Comparison of ENCODE assay signal across 8 mouse cellular contexts in genomic region chr4:129247381-129248242, GRCm38 (mm10). TPM values are rescaled to one million over a fixed set of nuclear protein-coding genes. Genes with fewer than 3 reads are reported as not detected.
DNase-seq lines count a peak whose midpoint lies in the region; ATAC-seq and TF ChIP-seq lines count a peak whose summit lies in the region.

No protein-coding gene starts in this region.

- H3K36me3 ChIP-seq in MEL (ENCODE audit: control insufficient read depth in 1 of 2, insufficient read depth in 2 of 2, low read length in 2 of 2): peaks cover 0 to 7% of the 10 kb centered on the region in 2 experiments; a peak in 2 of 4 replicates
- H3K36me3 ChIP-seq in hindbrain, embryonic 14.5 days (replicated peaks; ENCODE audit: control insufficient read depth, insufficient read depth): no peaks in the 10 kb centered on the region
- no peaks in the 10 kb centered on the region for H3K36me3 ChIP-seq in liver, postnatal 0 days (replicated peaks; ENCODE audit: insufficient read depth, low read length)

- ATAC-seq in hindbrain, embryonic 14.5 days (ENCODE audit: low FRiP score): no peak
- no peak for ATAC-seq in liver, postnatal 0 days

- WGBS in hindbrain, embryonic 14.5 days: 9% methylated on average over 24 of the region's 24 CpGs
- 13% methylated on average over 24 of the region's 24 CpGs for WGBS in liver, postnatal 0 days (ENCODE audit: insufficient replicate concordance)

- no peak for TF ChIP-seq EP300 in MEL (IDR thresholded peaks at IDR 0.05; ENCODE audit: low read depth in 1 of 2, low read length in 2 of 2)
- no peak for TF ChIP-seq EP300 in liver, postnatal 0 days (IDR thresholded peaks at IDR 0.05; ENCODE audit: low read depth)

- H3K4me1 ChIP-seq in MEL (ENCODE audit: control insufficient read depth in 1 of 2, insufficient read depth in 2 of 2, low read length in 2 of 2): peaks cover 16 to 46% of the 10 kb centered on the region in 2 experiments
- H3K4me1 ChIP-seq in hindbrain, embryonic 14.5 days (replicated peaks; ENCODE audit: control insufficient read depth, insufficient read depth, low read length): peaks cover 11% of the 10 kb centered on the region; the same call in 1 of the 2 replicates
- peaks cover 23% of the 10 kb centered on the region for H3K4me1 ChIP-seq in liver, postnatal 0 days (ENCODE audit: insufficient read depth)

- peak overlapping the region; percentile 64 for H3K9ac ChIP-seq in MEL (ENCODE audit: control insufficient read depth, low read depth, low read length, poor library complexity, severe bottlenecking)
- peak overlapping the region; percentile 55; the same call in 1 of the 2 replicates for H3K9ac ChIP-seq in hindbrain, embryonic 14.5 days
- H3K9ac ChIP-seq in liver, postnatal 0 days (replicated peaks): peak overlapping the region; percentile 64

- H3K4me2 ChIP-seq in hindbrain, embryonic 14.5 days (replicated peaks): peak overlapping the region; percentile 97
- H3K4me2 ChIP-seq in liver, postnatal 0 days (ENCODE audit: low read depth, low read length): peak overlapping the region; percentile 90

- no peak overlapping the region for H3K27ac ChIP-seq in MEL (ENCODE audit: control insufficient read depth, low read depth, low read length)
- H3K27ac ChIP-seq in hindbrain, embryonic 14.5 days: no peak overlapping the region
- H3K27ac ChIP-seq in liver, postnatal 0 days (ENCODE audit: low read depth): peak overlapping the region; percentile 79

- no peak for TF ChIP-seq CTCF in MEL (IDR thresholded peaks at IDR 0.05 in 2 of 3, conservative IDR thresholded peaks at IDR 0.05 in 1 of 3; ENCODE audit: control insufficient read depth in 1 of 3, insufficient read depth in 1 of 3, low read depth in 2 of 3, low read length in 3 of 3, poor library complexity in 1 of 3, severe bottlenecking in 1 of 3)
- TF ChIP-seq CTCF in liver, postnatal 0 days (IDR thresholded peaks at IDR 0.05; ENCODE audit: low read depth): no peak

- no peaks in the 10 kb centered on the region for H3K27me3 ChIP-seq in MEL (ENCODE audit: control insufficient read depth in 1 of 2, insufficient read depth in 2 of 2, low read length in 2 of 2)
- H3K27me3 ChIP-seq in hindbrain, embryonic 14.5 days (ENCODE audit: control insufficient read depth, insufficient read depth, low read length): peaks cover 49% of the 10 kb centered on the region
- H3K27me3 ChIP-seq in liver, postnatal 0 days (ENCODE audit: insufficient read depth, low read length): peaks cover 45% of the 10 kb centered on the region

- TF ChIP-seq POLR2A in MEL (IDR thresholded peaks at IDR 0.05; ENCODE audit: control insufficient read depth in 1 of 2, insufficient read depth in 1 of 2, low read depth in 1 of 2, low read length in 2 of 2, poor library complexity in 1 of 2): no peak

- no peak for TF ChIP-seq RAD21 in MEL (IDR thresholded peaks at IDR 0.05; ENCODE audit: low read depth, low read length)

- peak; percentile 64 for DNase-seq in embryo, embryonic 11 days
- DNase-seq in embryo, embryonic 9.5 days (ENCODE audit: extremely low spot score): no peak
- DNase-seq in MEL (ENCODE audit: low read depth, low spot score): no peak
- no peak for DNase-seq in hindbrain, embryonic 14.5 days (ENCODE audit: low spot score)
- no peak for DNase-seq in liver, postnatal 0 days
- DNase-seq in testis, postnatal 10 days (ENCODE audit: low spot score): peak; percentile 64
- no peak for DNase-seq in right cerebral cortex, postnatal 14 days
- DNase-seq in ovary, postnatal 36 days (ENCODE audit: low spot score): no peak

- H3K9me3 ChIP-seq in MEL (replicated peaks; ENCODE audit: insufficient read depth, low read length): no peaks in the 10 kb centered on the region
- H3K9me3 ChIP-seq in hindbrain, embryonic 14.5 days (ENCODE audit: control insufficient read depth, low read length): no peaks in the 10 kb centered on the region
- H3K9me3 ChIP-seq in liver, postnatal 0 days (ENCODE audit: low read length): no peaks in the 10 kb centered on the region

- H3K4me3 ChIP-seq in MEL (ENCODE audit: control insufficient read depth in 1 of 2, insufficient read depth in 1 of 2, low read depth in 2 of 2, low read length in 2 of 2): peak overlapping the region; percentile 44 to 80
- peak overlapping the region; percentile 39 for H3K4me3 ChIP-seq in hindbrain, embryonic 14.5 days (replicated peaks; ENCODE audit: low read length)
- H3K4me3 ChIP-seq in liver, postnatal 0 days (ENCODE audit: low read depth, low read length): peak overlapping the region; percentile 59

- no peaks in the 10 kb centered on the region for H3K79me2 ChIP-seq in MEL (ENCODE audit: control insufficient read depth, insufficient read depth, low read length, poor library complexity)

TF ChIP-seq in MEL, 35 proteins besides CTCF, POLR2A, EP300 and RAD21:
- TF ChIP-seq TBP (IDR thresholded peaks at IDR 0.05; ENCODE audit: low read depth, low read length) (no peak), HCFC1 (IDR thresholded peaks at IDR 0.05; ENCODE audit: low read depth, low read length) (0 out of 2 replicates have a peak, but pooled peaks have one; percentile 19), MYC (IDR thresholded peaks at IDR 0.05; ENCODE audit: low read depth, low read length) (no peak)

RNA-seq across cellular contexts. Expression of gene C77080, which starts 13.6 kb away (rescaled TPM):
- 0.92 and 1.3 TPM in 2 replicates for total RNA-seq in MEL (2012; rRNA removed)
- 1 to 10 TPM in 1 of 2 experiments, not detected in 1; 6.9 TPM for polyA plus RNA-seq in MEL (2012; ENCODE audit: insufficient read depth in 1 of 2, insufficient read length in 2 of 2, low read depth in 1 of 2, low replicate concordance in 2 of 2, missing spikeins in 1 of 2)
- polyA plus RNA-seq in hindbrain, embryonic 14.5 days (2014; fragmentation: Nextera tagmentation; extraction: Ambion mirVana): 5.8 and 7.0 TPM in 2 replicates
- 1.4 and 1.8 TPM in 2 replicates for polyA plus RNA-seq in liver, postnatal 0 days (2015; fragmentation: Nextera tagmentation; extraction: Ambion mirVana)

RNA-seq across cellular contexts. Expression of gene Sync, which starts 39.8 kb away (rescaled TPM):
- 0.13 and 0.31 TPM in 2 replicates for total RNA-seq in MEL (2012; rRNA removed)
- polyA plus RNA-seq in MEL (2012; ENCODE audit: insufficient read depth in 1 of 2, insufficient read length in 2 of 2, low read depth in 1 of 2, low replicate concordance in 2 of 2, missing spikeins in 1 of 2): under 1 TPM in 1 of 2 experiments, not detected in 1; 0.43 TPM
- polyA plus RNA-seq in hindbrain, embryonic 14.5 days (2014; fragmentation: Nextera tagmentation; extraction: Ambion mirVana): 1.2 and 2.2 TPM in 2 replicates
- 0.15 TPM in 1 of 2 replicates, not detected in the other for polyA plus RNA-seq in liver, postnatal 0 days (2015; fragmentation: Nextera tagmentation; extraction: Ambion mirVana)

RNA-seq across cellular contexts. Expression of gene Yars, which starts 58.1 kb away (rescaled TPM):
- total RNA-seq in MEL (2012; rRNA removed): 89.5 and 113 TPM in 2 replicates
- polyA plus RNA-seq in MEL (2012; ENCODE audit: insufficient read depth in 1 of 2, insufficient read length in 2 of 2, low read depth in 1 of 2, low replicate concordance in 2 of 2, missing spikeins in 1 of 2): 100 to 1,000 TPM; 179 to 539 TPM
- 111 and 118 TPM in 2 replicates for polyA plus RNA-seq in hindbrain, embryonic 14.5 days (2014; fragmentation: Nextera tagmentation; extraction: Ambion mirVana)
- 23.0 and 25.7 TPM in 2 replicates for polyA plus RNA-seq in liver, postnatal 0 days (2015; fragmentation: Nextera tagmentation; extraction: Ambion mirVana)

RNA-seq across cellular contexts. Expression of gene S100pbp, which starts 58.1 kb away (rescaled TPM):
- 11.6 and 14.2 TPM in 2 replicates for total RNA-seq in MEL (2012; rRNA removed)
- 10 to 100 TPM in 1 of 2 experiments, not detected in 1; 28.3 TPM for polyA plus RNA-seq in MEL (2012; ENCODE audit: insufficient read depth in 1 of 2, insufficient read length in 2 of 2, low read depth in 1 of 2, low replicate concordance in 2 of 2, missing spikeins in 1 of 2)
- polyA plus RNA-seq in hindbrain, embryonic 14.5 days (2014; fragmentation: Nextera tagmentation; extraction: Ambion mirVana): 17.3 and 19.3 TPM in 2 replicates
- polyA plus RNA-seq in liver, postnatal 0 days (2015; fragmentation: Nextera tagmentation; extraction: Ambion mirVana): 3.5 and 3.6 TPM in 2 replicates

Comparison
In these comparisons a context has a peak if more than half of its experiments do, and no peak if none do; other contexts are left out.
1. DNase-seq: peak in embryo, embryonic 11 days (single experiment) and testis, postnatal 10 days (single experiment); none in embryo, embryonic 9.5 days (single experiment), MEL (single experiment), hindbrain, embryonic 14.5 days (single experiment), liver, postnatal 0 days (single experiment), right cerebral cortex, postnatal 14 days (single experiment) and ovary, postnatal 36 days (single experiment).
2. Peak in every context shown above with its lines, with median percentiles within 50 percentile points of each other: H3K4me3 ChIP-seq and H3K9ac ChIP-seq.